Mouse (Mus musculus) cerebellum, adult 11-12 months (tissue): ENCODE results near the gene Lrrc51.

ENCODE experiments used
- DNase-seq: peaks from one replicate; pipeline ENCODE4 v3.0.0; 2022

Lrrc51 gene

DNA sequence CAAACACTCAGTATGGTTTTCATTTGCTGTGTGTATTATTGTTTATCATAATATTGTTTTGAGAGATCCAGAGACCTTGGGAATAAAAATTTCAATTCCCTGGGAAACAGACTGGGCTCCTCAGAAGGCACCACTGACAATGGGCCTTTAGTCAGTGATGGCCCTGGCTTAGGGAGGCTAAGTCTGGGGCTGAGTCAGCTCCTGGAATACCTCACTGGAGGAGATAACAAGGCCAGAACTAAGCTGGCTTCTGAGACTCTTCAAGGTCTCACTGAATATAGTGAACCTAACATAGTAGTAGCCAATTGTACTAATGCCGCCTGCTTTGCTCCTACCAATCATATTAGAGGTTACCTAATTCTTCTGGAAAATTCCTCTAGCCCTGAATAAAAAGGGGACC lies 57.7 kb downstream of the Lrrc51 start:
- DNase-seq = no peak

DNA sequence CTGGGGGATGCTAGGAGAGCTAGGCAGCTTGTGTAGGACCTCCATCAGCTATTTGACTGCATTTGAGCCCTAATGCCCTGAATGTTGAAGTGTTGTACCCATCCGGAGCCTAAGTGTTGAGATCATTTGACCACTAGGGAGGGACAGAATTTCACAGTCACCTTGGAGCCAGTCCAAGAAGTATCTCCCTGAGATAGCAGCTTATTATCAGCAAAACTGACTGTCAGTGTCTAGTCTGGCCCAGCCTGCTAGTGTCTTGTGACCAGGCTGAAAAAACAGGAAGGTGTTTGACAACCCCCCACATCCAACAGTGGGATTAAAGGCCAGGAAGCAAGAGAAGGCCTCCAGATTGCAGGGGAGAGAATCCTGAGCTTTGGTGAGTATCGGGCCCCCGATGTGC lies 62.4 kb downstream of the Lrrc51 start:
- DNase-seq = no peak

DNA sequence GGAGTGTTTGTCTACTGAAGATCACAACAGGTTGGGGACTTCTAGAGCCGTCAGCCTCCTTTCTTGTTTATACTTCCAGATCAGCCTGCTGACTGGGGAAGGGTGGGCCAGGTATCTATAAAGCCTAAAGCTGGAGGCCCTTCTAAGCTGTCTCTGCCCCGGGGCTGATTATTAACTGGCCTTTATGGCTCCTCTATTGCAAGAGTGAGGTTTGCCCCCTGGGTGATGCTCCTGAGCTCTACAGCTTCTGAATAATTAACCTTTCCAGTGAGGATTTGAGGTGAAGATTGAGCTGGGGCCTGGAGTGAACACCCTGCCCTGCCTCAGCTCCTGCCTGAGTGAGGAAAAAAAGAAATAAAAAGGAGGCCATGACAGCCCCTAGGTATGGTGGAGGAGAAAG lies 63.1 kb downstream of the Lrrc51 start, which contains the start of gene Folr1:
Gene Folr1, minus strand, starts transcription at position 160 of the 400 bp plus-strand sequence.
- DNase-seq = no peak

DNA sequence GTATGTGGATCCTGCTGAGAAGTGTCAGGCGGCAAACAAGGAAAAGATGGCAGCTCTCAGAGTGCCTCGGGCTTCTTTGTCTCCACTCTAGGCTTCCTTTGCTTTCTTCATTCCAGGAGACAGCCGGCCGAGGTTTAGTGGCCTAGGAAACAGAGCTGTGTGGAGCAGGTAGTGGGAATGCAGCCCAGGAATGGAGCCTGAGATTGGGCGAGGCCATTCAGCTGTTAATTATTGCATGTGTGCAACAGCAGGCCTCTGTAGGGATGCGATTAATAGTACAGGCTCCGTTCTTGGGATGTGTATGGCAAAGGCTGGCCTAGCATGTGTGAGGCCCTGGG lies 64.6 kb downstream of the Lrrc51 start:
- no peak for DNase-seq

DNA sequence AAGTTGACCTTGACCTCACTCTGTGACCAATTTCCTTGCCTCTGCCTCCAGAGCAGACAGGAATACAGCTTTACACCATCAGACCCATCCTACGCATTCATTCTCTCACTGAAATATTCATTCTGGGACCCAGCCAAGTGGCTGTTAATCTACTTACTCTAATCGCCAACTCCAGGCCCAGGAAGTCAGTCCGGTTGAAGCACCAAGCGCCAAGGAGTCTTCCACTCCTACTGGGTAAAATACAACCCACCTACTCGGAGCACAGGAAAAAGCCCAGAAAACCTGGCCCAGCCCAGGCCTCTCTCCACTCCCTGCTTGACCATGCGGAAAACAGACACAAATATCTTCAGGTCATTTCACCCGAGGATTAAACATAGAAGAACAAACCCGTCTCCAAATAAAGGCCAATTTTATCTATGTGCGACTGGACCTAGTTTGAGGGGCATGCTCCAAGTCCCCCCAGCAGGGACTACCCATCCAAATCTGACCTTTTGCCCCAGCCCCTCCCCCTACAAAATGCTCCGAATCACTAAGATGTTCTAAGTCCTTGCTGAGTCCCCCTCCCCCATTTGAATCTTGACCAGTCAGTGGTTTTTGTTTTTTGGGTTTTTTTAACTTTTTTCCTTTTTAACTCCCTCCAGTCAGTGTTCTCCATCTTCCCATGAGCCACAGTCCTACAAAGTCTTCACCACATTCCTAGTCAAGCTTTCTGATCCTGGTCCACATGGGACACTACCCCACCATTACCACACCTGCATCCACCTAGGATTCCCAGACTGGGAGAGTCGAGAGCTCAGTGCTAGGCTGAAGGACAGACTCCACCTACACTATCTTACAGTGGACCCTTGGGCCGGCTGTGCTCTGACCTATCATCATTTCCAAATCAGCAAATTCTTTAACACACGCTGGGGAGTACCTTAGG lies 65.2 kb downstream of the Lrrc51 start:
- DNase-seq = no peak

DNA sequence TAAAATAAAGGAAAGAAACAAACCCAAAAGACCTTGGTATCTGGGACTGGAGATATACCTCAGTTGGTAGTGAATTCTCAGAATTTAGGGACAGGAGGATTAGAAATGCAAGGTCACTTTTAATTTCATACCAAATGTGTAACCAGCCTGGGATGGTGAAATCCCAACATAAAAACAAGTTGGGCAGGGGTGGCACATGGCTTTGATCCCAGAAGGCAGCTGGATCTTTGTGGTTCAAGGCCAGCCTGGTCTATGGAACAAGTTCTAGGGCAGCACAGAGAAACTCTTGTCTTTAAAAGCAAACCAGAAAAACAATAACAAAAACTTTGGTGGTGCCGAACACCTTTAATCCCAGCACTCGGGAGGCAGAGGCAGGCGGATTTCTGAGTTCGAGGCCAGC lies 66.2 kb downstream of the Lrrc51 start:
- no peak for DNase-seq

DNA sequence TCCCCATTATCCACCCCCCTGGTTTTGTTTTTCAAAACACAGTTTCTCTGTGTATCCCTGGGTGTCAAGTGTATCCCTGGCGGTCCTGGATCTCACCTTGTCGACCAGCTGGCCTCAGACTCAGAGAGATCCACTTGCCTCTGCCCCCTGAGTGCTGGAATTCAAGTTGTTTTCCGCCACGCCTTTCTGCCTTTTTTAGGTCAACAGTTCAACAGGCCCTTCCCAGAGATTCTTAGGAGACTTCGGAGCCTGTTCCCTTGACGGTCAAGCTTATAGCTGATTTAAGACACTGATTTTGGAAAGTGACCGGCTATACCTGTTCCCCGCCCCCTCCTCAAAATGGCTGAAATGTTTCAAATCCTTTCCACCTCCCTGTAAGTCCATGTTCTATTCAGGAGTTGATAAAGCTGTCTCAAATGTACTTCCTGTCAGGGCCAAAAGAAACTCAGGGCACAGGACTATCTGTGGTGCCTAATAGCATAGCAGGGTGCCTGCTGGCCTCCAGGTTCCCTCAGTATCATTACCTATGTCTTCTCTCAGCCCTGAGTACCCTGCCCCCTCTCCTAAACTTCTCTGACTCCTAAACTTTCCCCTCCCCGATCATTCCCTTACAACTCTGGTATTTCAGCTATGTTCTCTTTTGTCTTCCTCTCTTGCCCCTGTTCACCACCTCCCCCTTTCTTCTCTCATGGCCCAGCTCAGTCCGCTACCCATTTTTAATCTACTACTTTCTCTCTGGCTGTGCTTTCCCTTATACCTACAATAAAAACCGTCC lies 67.0 kb downstream of the Lrrc51 start:
- no peak for DNase-seq

DNA sequence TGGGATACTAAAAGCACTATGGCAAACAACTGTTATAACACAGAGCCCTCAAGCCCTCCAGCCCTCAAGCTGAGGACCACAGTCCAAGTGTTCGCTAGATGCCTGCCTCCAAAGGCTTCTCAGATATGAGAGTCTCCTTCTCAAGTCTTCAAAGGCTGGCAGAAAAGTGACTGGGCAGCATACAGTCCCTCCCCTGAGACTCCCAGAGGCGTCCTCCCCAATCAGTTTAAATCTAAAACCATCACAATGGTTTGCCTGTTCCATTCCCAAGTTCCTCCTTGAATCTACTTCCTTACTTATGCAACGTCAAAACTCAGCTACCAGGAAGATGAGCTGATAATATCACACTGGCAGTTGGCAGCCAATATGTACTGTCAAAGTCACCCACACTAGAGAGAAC lies 70.3 kb downstream of the Lrrc51 start, which contains the start of gene Anapc15:
Gene Anapc15, plus strand, starts transcription at position 301 of the 400 bp plus-strand sequence.
- DNase-seq = no peak
